Mouse (Mus musculus) stomach, embryonic 16.5 days (tissue): ENCODE results near the gene Pck2. TPM values are rescaled to one million over a fixed set of nuclear protein-coding genes. Genes with fewer than 3 reads are reported as not detected.

Experiments
- ATAC-seq: fragments of 200-750 bp; cut with Nextera tagmentation; 2 replicates; pipeline ENCODE4 v1.8.0; 2017; ENCODE audit warnings: moderate number of reproducible peaks, moderate TSS enrichment; ENCODE audit not compliant: insufficient read depth, low FRiP score
- H3K27ac ChIP-seq: fragments of 300-500 bp; sonication (generic); 2 replicates; pipeline ENCODE4 v1.5.1; 2014; ENCODE audit warnings: low read length
- H3K27me3 ChIP-seq: fragments of 300-500 bp; sonication (generic); 2 replicates; pipeline ENCODE4 v1.6.1; 2014; ENCODE audit warnings: low read length, control low read depth, mixed read lengths; ENCODE audit not compliant: control insufficient read depth, insufficient read depth
- H3K36me3 ChIP-seq: fragments of 300-500 bp; sonication (generic); 2 replicates; pipeline ENCODE4 v1.6.1; 2014; ENCODE audit warnings: low read length; ENCODE audit not compliant: control insufficient read depth, insufficient read depth
- H3K4me1 ChIP-seq: fragments of 300-500 bp; sonication (generic); 2 replicates; pipeline ENCODE4 v1.6.1; 2014; ENCODE audit warnings: low read length, control low read depth, mixed read lengths; ENCODE audit not compliant: control insufficient read depth, insufficient read depth
- H3K4me2 ChIP-seq: fragments of 300-500 bp; sonication (generic); 2 replicates; pipeline ENCODE4 v1.6.1; 2014; ENCODE audit warnings: low read depth, low read length, mixed read lengths
- H3K4me3 ChIP-seq: fragments of 300-500 bp; sonication (generic); replicated peaks from 2 replicates; pipeline ENCODE4 v1.5.1; 2014; ENCODE audit warnings: mild to moderate bottlenecking, low read length
- H3K9ac ChIP-seq: fragments of 300-500 bp; sonication (generic); 2 replicates; pipeline ENCODE4 v1.6.1; 2014; ENCODE audit warnings: low read length
- H3K9me3 ChIP-seq: fragments of 300-500 bp; sonication (generic); replicated peaks from 2 replicates; pipeline ENCODE4 v1.6.1; 2016; ENCODE audit warnings: low read length, control low read depth; ENCODE audit not compliant: control insufficient read depth
- WGBS: fragments of 180-500 bp; shearing (Covaris S2); extraction: QIAGEN DNeasy Blood & Tissue Kit; methylation state at CpG from one replicate; pipeline ENCODE4 v1.1.7; 2014; 5-methylcytosine and 5-hydroxymethylcytosine counted together
- polyA plus RNA-seq: library from polyadenylated mRNA; unstranded; fragments of >200 nt; fragmentation: Nextera tagmentation; extraction: Ambion mirVana; gene quantifications from 2 replicates; pipeline ENCODE4 v1.2.1, GENCODE M21; 2015

Gene Pck2
- polyA plus RNA-seq, 1 experiment from 2014 or later, result 50.1 TPM

DNA sequence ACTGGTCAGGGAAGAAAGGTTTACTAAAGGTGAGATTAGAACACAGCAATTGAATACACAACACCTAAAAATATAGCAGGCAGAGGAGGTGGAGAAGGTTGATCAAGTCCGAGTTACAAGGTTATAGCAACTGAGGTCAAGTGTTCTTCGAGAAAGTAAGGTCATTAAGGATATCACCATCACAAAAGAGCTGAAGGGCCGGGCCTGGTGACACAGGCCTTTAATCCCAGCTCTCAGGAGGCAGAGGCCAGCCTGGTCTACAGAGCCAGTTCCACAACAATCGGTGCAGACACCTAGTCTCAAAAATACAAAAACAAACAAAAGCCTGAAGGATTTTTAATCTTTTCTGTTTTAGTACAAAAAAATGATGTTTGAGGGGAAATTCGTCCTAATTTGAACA lies 11.3 kb downstream of the Pck2 start:
- Histone ChIP-seq H3K9ac (no peak overlapping the region), H3K9me3 (no peaks in the 10 kb centered on the region), H3K4me1 (no peaks in the 10 kb centered on the region), H3K4me2 (no peak overlapping the region), H3K27ac (no peak overlapping the region), H3K36me3 (peaks cover 5% of the 10 kb centered on the region; the same call in 1 of the 2 replicates), H3K27me3 (no peaks in the 10 kb centered on the region), H3K4me3 (no peak overlapping the region)
- ATAC-seq, result no peak
- WGBS, result 73% methylated on average over 5 of the region's 5 CpGs

DNA sequence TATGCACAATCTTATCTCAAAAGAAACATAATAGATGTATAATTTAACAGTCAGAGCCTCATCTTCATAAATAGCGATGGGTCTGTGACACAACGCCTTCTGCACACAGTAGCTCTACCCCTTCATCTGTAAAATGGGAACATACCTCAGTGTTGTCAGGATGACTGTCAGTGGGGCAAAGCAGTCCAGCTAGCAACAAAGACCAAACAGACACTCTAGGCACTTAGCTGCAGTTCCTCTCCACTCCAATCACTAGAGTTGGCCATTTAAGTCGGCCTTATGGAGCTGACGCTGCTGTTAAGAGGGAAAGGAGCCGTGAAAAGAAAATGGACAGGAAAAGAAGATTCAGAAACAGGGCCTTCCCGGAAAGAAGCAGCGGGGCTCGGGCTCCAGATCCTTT lies 11.7 kb downstream of the Pck2 start:
- Histone ChIP-seq H3K27ac (no peak overlapping the region), H3K9ac (no peak overlapping the region), H3K4me2 (no peak overlapping the region), H3K9me3 (no peaks in the 10 kb centered on the region), H3K36me3 (peaks cover 5% of the 10 kb centered on the region; the same call in 1 of the 2 replicates), H3K4me1 (peaks cover 3% of the 10 kb centered on the region; the same call in 1 of the 2 replicates), H3K4me3 (no peak overlapping the region), H3K27me3 (no peaks in the 10 kb centered on the region)
- WGBS, result 88% methylated on average over 8 of the region's 8 CpGs
- ATAC-seq, result no peak

DNA sequence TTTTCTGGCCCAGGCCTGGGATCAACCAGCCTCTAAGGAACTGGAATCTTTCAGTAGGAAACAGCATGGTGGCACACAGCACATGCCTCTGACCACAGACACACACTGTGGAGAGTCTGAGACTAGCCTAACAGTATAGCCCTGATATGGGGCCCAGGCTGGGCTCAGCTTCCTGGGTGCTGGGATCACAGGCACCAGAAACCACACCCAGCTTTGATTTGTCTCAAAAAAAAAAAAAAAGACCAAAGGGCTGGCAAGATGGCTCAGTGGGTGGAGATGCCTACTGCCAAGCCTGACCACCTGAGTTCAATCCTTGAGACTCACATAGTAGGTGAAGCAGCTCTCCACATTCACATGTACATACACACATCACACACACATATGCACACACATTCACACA lies 14.6 kb downstream of the Pck2 start:
- peaks cover 6% of the 10 kb centered on the region; the same call in 1 of the 2 replicates for H3K4me1 ChIP-seq
- H3K4me3 ChIP-seq, result no peak overlapping the region
- H3K27me3 ChIP-seq, result no peaks in the 10 kb centered on the region
- H3K9ac ChIP-seq, result no peak overlapping the region
- H3K36me3 ChIP-seq, result no peaks in the 10 kb centered on the region
- H3K9me3 ChIP-seq, result no peaks in the 10 kb centered on the region
- no peak overlapping the region for H3K4me2 ChIP-seq
- no peak overlapping the region for H3K27ac ChIP-seq
- ATAC-seq, result no peak

DNA sequence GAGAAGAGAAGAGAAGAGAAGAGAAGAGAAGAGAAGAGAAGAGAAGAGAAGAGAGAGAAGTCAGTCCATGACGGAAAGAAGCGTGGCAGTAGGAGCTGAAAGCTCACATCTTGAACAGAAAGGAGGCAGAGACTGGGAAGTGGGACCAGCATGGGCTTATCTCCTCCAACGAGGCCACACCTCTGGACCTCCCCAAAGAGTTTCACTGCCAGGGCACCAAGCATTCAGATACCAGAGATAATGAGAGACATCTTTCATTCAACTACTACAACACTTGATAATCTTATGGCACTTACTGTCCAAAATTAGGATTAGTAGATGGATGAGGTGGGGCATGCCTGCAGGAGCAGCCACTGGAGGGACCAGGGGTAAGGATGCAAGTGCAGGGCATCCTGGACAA lies 15.7 kb downstream of the Pck2 start:
- Histone ChIP-seq H3K4me1 (peaks cover 6% of the 10 kb centered on the region; the same call in 1 of the 2 replicates), H3K4me3 (no peak overlapping the region), H3K27ac (no peak overlapping the region), H3K4me2 (no peak overlapping the region), H3K9me3 (no peaks in the 10 kb centered on the region), H3K36me3 (no peaks in the 10 kb centered on the region), H3K9ac (no peak overlapping the region), H3K27me3 (no peaks in the 10 kb centered on the region)
- no peak for ATAC-seq
- WGBS, result 79% methylated on average over 3 of the region's 3 CpGs

DNA sequence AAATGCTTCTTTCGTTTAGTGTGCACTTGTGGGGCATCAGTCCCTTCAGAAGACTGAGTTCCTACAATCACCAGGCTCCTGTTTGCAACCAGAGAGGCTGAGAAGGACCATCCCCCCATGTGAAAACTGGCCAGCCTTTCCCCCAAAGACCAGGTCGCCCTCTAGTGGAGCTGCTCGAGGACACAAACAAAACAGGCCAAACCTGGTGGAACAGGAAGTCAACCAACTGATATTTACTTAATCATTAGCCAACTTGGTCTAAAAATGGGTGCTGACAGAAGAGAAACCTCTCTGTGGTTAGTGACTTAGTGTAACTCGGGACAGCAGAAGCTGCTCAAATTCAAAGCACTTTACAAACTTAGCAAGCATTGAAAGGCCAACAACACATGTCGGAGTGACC lies 16.9 kb downstream of the Pck2 start:
- H3K4me3 ChIP-seq, result no peak overlapping the region
- H3K4me2 ChIP-seq, result no peak overlapping the region
- peak overlapping the region; percentile 85 for H3K27ac ChIP-seq
- H3K27me3 ChIP-seq, result no peaks in the 10 kb centered on the region
- 16% methylated on average over 5 of the region's 5 CpGs for WGBS
- H3K9me3 ChIP-seq, result no peaks in the 10 kb centered on the region
- no peak for ATAC-seq
- no peaks in the 10 kb centered on the region for H3K36me3 ChIP-seq
- no peak overlapping the region for H3K9ac ChIP-seq
- peaks cover 16% of the 10 kb centered on the region for H3K4me1 ChIP-seq

DNA sequence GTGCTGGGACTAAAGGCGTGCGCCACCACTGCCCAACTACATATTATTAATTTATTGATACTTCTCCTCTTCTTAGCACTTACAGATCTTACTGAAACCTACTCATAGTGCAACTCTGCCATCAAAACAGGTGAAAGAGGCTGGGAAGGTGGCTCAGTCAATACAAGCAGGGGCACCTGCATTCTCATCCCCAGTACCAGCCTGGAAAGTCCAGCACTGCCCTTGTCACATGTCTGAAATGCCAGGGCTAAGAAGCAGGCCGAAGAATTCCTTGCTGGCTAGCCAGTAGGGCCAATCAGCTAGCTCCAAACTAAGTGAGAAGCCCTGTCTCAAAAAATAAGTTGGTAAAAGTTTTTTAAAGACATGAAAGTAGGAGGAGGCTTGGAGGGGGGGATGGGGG lies 17.5 kb downstream of the Pck2 start:
- no peak overlapping the region for H3K9ac ChIP-seq
- no peak overlapping the region for H3K4me3 ChIP-seq
- no peaks in the 10 kb centered on the region for H3K9me3 ChIP-seq
- H3K4me1 ChIP-seq, result peaks cover 19% of the 10 kb centered on the region
- no peaks in the 10 kb centered on the region for H3K27me3 ChIP-seq
- H3K36me3 ChIP-seq, result no peaks in the 10 kb centered on the region
- peak overlapping the region; percentile 85 for H3K27ac ChIP-seq
- WGBS, result 76% methylated on average over 3 of the region's 3 CpGs
- no peak for ATAC-seq
- no peak overlapping the region for H3K4me2 ChIP-seq

DNA sequence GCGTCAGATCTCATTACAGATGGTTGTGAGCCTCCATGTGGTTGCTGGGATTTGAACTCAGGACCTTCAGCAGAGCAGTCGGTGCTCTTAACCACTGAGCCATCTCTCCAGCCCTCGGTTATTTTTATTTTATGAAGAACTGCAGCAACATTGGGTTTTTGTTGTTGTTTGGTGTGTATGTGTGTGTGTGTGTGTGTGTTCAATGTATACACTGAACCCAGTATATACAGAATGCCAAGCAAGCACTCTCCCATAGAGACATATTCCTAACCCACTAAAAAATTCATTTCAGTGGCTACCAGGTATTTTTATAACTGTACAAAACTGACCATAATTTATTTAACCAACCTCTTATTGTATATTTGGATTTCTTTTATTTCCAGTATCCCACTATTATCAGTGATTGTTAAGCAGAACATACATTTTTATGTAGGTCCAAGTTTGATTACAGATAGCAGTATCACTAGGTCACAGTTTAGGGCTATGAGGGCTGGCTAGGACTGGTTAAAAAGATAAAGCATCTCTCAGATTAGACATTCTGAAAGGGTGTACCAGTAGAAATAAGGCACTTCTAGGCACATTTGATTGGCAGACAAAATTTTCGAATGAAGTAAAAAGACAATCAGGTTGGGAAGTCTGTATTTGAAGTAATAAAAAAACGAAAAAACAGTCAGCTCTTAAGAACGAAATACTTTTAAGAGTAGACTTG lies 18.8 kb downstream of the Pck2 start:
- Histone ChIP-seq H3K36me3 (no peaks in the 10 kb centered on the region), H3K9ac (no peak overlapping the region), H3K27ac (no peak overlapping the region), H3K4me1 (peaks cover 19% of the 10 kb centered on the region), H3K4me3 (peak overlapping the region; percentile 64; the same call in 1 of the 2 replicates), H3K4me2 (peak overlapping the region; percentile 61), H3K9me3 (no peaks in the 10 kb centered on the region), H3K27me3 (no peaks in the 10 kb centered on the region)
- no peak for ATAC-seq
- 52% methylated on average over 6 of the region's 6 CpGs for WGBS

DNA sequence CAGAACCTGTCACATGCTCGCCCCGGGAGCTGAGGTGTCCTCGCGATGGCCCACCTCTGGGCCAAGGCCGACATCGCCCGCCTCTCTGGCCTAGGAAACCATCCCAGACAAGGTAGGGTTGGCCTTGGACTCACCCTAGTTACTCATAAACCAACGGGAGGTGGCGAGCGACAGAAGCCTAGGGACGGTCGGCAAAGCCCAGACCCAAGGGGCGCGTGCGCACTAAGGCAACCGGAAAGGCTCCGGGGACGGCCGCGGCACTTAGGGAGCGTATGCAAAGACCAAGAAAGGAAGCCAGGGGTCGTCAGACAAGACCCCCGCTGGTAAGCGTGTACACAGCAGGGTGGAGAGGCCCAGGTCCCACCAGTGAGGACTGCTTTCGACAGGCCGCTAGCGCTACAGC lies 19.7 kb downstream of the Pck2 start, which contains the start of gene Dcaf11:
Gene Dcaf11 (plus strand): TSS at position 208 of the 403 bp plus-strand sequence.
- Histone ChIP-seq H3K4me1 (peaks cover 19% of the 10 kb centered on the region), H3K9me3 (no peaks in the 10 kb centered on the region), H3K27ac (peak within 1 kb of the TSS; percentile 97), H3K4me3 (peak within 1 kb of the TSS; percentile 64), H3K36me3 (no peaks in the 10 kb centered on the region), H3K9ac (peak within 1 kb of the TSS; percentile 80), H3K27me3 (no peaks in the 10 kb centered on the region), H3K4me2 (peak within 1 kb of the TSS; percentile 86)
- ATAC-seq, result peak; percentile 82
- under 1% methylated on average over 27 of the region's 27 CpGs for WGBS

DNA sequence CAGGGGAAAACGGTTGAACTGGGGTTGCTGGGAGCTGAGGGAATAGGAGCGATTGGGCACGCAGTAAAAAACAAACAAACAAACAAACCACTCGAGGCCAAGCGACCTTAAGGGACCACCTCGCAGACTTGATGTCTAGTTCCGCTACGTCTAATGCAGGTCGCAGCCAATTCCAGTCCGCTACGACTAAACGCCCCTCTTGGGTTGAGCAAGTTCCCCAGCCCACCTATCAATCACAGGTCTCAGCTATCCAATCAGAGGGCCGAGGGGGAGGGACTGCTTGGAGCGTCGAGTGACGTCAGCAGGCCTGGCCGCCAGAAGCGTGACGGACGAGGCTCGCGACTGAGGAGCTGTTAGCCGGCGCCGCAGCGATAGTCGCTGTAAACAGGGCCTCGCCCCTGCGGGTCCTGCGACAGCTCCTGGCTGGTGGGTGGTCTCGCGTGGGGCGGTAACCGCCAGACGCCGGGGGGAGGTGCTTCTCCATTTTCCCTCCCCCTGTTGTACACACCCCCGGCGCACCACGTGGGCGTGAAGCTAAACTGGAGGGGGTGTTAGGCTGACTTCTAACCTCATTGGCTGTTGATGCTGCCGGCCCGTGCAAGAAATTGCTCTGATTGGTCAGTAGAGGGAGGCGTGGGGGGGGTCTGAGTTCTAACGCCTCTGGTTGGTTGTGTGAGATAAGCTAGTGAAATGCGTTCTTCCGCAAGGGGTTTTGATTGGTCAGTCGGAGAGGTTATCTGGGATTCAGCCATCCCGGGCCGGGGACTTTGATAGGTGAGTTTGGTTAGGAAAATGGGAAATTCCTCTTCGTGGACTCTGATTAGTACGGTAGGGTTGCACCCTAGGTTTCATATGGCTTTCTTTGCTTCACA lies 20.4 kb downstream of the Pck2 start, which contains the start of gene A730061H03Rik:
Gene A730061H03Rik (minus strand): TSS at position 205 of the 872 bp plus-strand sequence.
- H3K9ac ChIP-seq, result peak within 1 kb of the TSS; percentile 80
- H3K9me3 ChIP-seq, result no peaks in the 10 kb centered on the region
- H3K4me3 ChIP-seq, result peak within 1 kb of the TSS; percentile 64
- peaks cover 19% of the 10 kb centered on the region for H3K4me1 ChIP-seq
- H3K36me3 ChIP-seq, result peaks cover 3% of the 10 kb centered on the region; the same call in 1 of the 2 replicates
- WGBS, result under 1% methylated on average over 51 of the region's 51 CpGs
- peak within 1 kb of the TSS; percentile 97 for H3K27ac ChIP-seq
- H3K27me3 ChIP-seq, result no peaks in the 10 kb centered on the region
- ATAC-seq, result peak; percentile 95
- peak within 1 kb of the TSS; percentile 86 for H3K4me2 ChIP-seq
